Mouse (Mus musculus) right cerebral cortex, postnatal 36 days (tissue): ENCODE measurements around the gene Gm20878.
"Not testable (repeated sequence)": the region's sequence is repeated elsewhere in the genome, so short reads cannot be mapped to it uniquely, and the experiment has no call there.

Source experiments
- DNase-seq, 2 experiments: peaks; one replicate each; pipeline ENCODE4 v3.0.0; 2022; ENCODE audit warnings: low spot score in 2 of 2, mixed read lengths in 1 of 2

The Gm20878 gene

GRCm38 (mm10) chr4:41941272-41941671 is at the start of gene Gm20878:
TSS of gene Gm20878 (plus strand) at chr4:41941572.
- not testable (repeated sequence) for DNase-seq

DNA sequence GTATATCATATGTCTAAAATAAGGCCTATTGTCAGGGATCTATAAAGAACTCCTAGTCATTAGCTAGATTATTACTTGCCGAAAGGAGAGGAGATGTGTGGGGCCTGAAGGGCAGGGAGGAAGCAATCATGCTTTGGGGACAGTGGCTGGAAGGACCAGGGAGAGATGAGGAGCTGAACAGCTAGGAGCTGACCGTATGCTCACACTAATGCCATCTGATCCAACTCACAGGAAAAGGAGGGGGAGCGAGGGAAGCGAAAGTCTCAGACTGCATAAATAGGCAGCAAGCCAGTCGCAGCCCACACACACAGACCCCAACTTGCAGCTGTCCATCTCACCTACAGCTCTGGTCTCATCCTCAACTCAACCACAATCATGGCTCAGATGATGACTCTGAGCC is 38.1 kb upstream of the Gm20878 start, which contains the start of gene Gm21541:
Gene Gm21541 (plus strand): TSS at position 301 of the 400 bp plus-strand sequence.
- DNase-seq: not testable (repeated sequence)

GRCm38 (mm10) chr4:41965758-41966157 is 24.4 kb downstream of the Gm20878 start, which contains the start of gene Fam205a4:
TSS of gene Fam205a4 (plus strand) at chr4:41966058.
- DNase-seq: not testable (repeated sequence)
